Mouse (Mus musculus) heart, embryonic 12.5 days (tissue): ENCODE data around the gene Gys1. TPM values are rescaled to one million over a fixed set of nuclear protein-coding genes. Genes with fewer than 3 reads are reported as not detected.

Source experiments
- ATAC-seq: fragments of 200-750 bp; cut with Nextera tagmentation; 2 replicates; pipeline ENCODE4 v1.8.0; 2017; ENCODE audit warnings: moderate TSS enrichment, moderate library complexity; ENCODE audit not compliant: insufficient number of reproducible peaks, low FRiP score
- H3K27ac ChIP-seq: fragments of 300-500 bp; sonication (generic); 2 replicates; pipeline ENCODE4 v1.5.1; 2016; ENCODE audit warnings: mild to moderate bottlenecking, moderate library complexity; ENCODE audit not compliant: poor library complexity, severe bottlenecking
- H3K27me3 ChIP-seq: fragments of 300-500 bp; sonication (generic); replicated peaks from 2 replicates; pipeline ENCODE4 v1.6.1; 2016; ENCODE audit warnings: mild to moderate bottlenecking, moderate library complexity
- H3K36me3 ChIP-seq: fragments of 300-500 bp; sonication (generic); 2 replicates; pipeline ENCODE4 v1.6.1; 2016; ENCODE audit warnings: mild to moderate bottlenecking, moderate library complexity
- H3K4me1 ChIP-seq: fragments of 300-500 bp; sonication (generic); replicated peaks from 2 replicates; pipeline ENCODE4 v1.6.1; 2016; ENCODE audit warnings: mild to moderate bottlenecking
- H3K4me2 ChIP-seq: fragments of 300-500 bp; sonication (generic); 2 replicates; pipeline ENCODE4 v1.6.1; 2016; ENCODE audit warnings: mild to moderate bottlenecking, moderate library complexity
- H3K4me3 ChIP-seq: fragments of 300-500 bp; sonication (generic); 2 replicates; pipeline ENCODE4 v1.5.1; 2016; ENCODE audit warnings: mild to moderate bottlenecking
- H3K9ac ChIP-seq: fragments of 300-500 bp; sonication (generic); 2 replicates; pipeline ENCODE4 v1.6.1; 2016; ENCODE audit warnings: mild to moderate bottlenecking, moderate library complexity
- H3K9me3 ChIP-seq: fragments of 300-500 bp; sonication (generic); replicated peaks from 2 replicates; pipeline ENCODE4 v1.6.1; 2016; ENCODE audit warnings: mild to moderate bottlenecking, moderate library complexity
- WGBS: fragments of 180-500 bp; shearing (Covaris S2); methylation state at CpG from one replicate; pipeline ENCODE4 v1.1.7; 2016; 5-methylcytosine and 5-hydroxymethylcytosine counted together
- polyA plus RNA-seq: library from polyadenylated mRNA; unstranded; fragments of >200 nt; fragmentation: Nextera tagmentation; extraction: Ambion mirVana; gene quantifications from 2 replicates; pipeline ENCODE4 v1.2.1, GENCODE M21; 2016

The Gys1 gene
- polyA plus RNA-seq, 1 experiment from 2014 or later, result 115 TPM

DNA sequence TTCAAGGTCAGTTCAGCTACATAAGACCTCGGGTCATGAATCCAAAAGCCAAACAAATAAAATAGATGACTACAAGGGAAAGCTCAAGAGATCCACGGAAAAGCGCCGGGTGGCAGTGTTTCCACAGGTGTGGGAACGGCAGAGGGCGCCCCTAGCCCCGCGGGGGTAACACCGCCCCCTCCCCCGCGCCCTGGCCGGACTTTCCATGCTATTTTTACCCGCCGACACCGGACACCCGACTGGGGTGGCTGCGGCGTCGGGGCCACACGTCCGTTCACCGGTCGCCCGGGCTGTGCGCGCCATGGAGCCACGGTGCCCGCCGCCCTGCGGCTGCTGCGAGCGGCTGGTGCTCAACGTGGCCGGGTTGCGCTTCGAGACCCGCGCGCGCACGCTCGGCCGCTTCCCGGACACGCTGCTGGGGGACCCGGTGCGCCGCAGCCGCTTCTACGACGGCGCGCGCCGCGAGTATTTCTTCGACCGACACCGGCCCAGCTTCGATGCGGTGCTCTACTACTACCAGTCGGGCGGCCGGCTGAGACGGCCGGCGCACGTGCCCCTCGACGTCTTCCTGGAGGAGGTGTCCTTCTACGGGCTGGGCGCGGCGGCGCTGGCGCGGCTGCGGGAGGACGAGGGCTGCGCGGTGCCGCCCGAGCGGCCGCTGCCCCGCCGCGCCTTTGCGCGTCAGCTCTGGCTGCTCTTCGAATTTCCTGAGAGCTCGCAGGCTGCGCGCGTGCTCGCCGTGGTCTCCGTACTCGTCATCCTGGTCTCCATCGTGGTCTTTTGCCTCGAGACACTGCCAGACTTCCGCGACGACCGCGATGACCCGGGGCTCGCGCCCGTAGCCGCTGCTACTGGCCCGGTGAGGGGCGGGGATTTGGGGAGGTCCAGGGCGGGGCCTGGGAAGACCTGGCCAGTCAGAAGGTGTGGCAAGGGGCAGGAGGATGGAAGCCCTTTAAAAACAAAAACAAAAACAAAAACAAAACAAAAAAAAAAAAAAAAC lies 28.2 kb upstream of the Gys1 start:
- ATAC-seq, result 0 out of 2 replicates have a peak, but pooled peaks have one; percentile 15
- Histone ChIP-seq H3K27ac (no peak overlapping the region), H3K27me3 (peaks cover 60% of the 10 kb centered on the region), H3K4me2 (peak overlapping the region; percentile 85), H3K9me3 (0 out of 2 replicates have a peak, but pooled peaks cover 3% of the 10 kb centered on the region), H3K36me3 (no peaks in the 10 kb centered on the region), H3K4me1 (peaks cover 12% of the 10 kb centered on the region; the same call in 1 of the 2 replicates), H3K9ac (peak overlapping the region; percentile 65), H3K4me3 (peak overlapping the region; percentile 47)
- WGBS, result 2% methylated on average over 114 of the region's 114 CpGs

DNA sequence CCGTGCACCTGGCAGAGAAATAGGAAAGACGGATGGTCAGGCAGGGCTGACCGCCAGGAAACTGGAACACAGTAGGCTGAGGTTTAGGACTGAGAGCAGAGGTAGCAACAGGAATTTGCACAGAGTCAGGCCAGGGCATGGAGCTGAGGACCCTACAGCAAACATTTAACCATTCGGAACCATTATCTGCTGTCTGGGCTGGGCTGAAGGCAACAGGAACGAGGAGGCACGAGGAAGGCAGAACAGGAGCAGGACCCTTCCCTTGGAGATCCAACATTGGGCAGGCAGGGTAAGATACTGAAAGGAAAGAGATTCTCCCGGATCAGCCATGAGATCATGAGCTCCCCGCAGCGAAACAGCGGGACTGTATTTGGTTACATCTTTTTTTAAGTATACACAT lies 26.8 kb upstream of the Gys1 start:
- Histone ChIP-seq H3K9ac (no peak overlapping the region), H3K9me3 (0 out of 2 replicates have a peak, but pooled peaks cover 3% of the 10 kb centered on the region), H3K4me2 (no peak overlapping the region), H3K27ac (no peak overlapping the region), H3K36me3 (no peaks in the 10 kb centered on the region), H3K27me3 (peaks cover 69% of the 10 kb centered on the region), H3K4me3 (no peak overlapping the region), H3K4me1 (peaks cover 17% of the 10 kb centered on the region)
- ATAC-seq, result no peak
- whole genome bisulfite sequencing, result 77% methylated on average over 10 of the region's 10 CpGs

DNA sequence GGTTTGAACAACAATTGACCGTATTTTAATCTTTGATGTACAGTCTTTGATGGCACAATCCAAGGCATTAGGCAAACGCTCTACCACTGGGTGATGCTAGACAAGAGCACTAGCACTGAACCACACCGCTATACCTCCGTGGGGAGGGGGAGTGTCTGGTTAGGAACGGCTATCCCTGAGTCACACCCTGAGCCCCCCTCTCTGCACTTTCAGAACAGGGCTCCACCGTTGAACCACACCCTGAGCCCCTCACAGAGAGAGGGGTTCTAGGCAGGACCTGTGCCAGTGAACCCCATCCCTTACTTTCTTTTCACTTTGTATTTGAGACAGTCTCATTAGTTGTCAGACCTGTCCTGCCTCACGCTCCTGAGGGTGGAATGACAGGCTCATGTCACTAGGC lies 26.3 kb upstream of the Gys1 start:
- H3K4me2 ChIP-seq, result no peak overlapping the region
- WGBS, result 64% methylated on average over 7 of the region's 7 CpGs
- H3K4me3 ChIP-seq, result no peak overlapping the region
- no peaks in the 10 kb centered on the region for H3K36me3 ChIP-seq
- H3K9ac ChIP-seq, result no peak overlapping the region
- H3K9me3 ChIP-seq, result 0 out of 2 replicates have a peak, but pooled peaks cover 3% of the 10 kb centered on the region
- no peak for ATAC-seq
- H3K27ac ChIP-seq, result no peak overlapping the region
- H3K27me3 ChIP-seq, result peaks cover 69% of the 10 kb centered on the region
- peaks cover 23% of the 10 kb centered on the region for H3K4me1 ChIP-seq

DNA sequence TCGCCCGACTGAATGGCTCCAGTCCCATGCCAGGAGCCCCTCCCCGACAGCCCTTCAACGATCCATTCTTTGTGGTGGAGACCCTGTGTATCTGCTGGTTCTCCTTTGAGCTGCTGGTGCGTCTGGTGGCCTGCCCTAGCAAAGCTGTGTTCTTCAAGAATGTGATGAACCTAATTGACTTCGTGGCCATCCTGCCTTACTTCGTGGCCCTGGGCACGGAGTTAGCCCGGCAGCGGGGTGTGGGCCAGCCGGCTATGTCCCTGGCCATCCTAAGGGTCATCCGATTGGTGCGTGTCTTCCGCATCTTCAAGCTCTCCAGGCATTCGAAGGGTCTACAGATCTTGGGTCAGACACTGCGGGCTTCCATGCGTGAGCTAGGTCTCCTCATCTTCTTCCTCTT lies 25.7 kb upstream of the Gys1 start:
- no peak for ATAC-seq
- Histone ChIP-seq H3K4me3 (no peak overlapping the region), H3K36me3 (no peaks in the 10 kb centered on the region), H3K4me2 (no peak overlapping the region), H3K4me1 (peaks cover 29% of the 10 kb centered on the region), H3K27me3 (peaks cover 73% of the 10 kb centered on the region), H3K9ac (no peak overlapping the region), H3K27ac (no peak overlapping the region), H3K9me3 (0 out of 2 replicates have a peak, but pooled peaks cover 3% of the 10 kb centered on the region)
- WGBS, result 84% methylated on average over 17 of the region's 17 CpGs

DNA sequence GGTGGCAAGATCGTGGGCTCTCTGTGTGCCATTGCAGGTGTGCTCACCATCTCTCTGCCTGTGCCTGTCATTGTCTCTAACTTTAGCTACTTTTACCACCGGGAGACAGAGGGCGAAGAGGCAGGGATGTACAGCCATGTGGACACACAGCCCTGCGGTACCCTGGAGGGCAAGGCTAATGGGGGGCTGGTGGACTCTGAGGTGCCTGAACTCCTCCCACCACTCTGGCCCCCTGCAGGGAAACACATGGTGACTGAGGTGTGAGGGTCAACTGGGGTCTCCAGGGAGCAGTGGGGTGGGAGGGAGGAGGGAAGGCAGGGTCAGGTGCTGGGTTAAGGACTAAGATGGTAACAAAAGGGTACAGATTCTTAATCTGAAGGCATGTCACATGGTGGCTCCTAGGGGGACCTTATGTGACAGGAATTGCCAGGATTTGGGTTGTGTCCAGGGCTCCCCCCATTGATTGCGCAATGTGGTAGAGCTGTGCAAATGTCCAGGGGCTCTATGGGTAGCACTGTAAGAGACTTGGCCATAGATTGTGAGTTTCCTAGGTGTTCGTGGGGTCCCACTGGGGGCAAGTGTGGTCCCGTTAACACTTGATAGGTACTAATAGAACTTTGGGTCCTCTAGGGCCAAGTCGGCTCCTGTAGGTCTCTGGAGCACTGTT lies 25.0 kb upstream of the Gys1 start:
- no peak overlapping the region for H3K4me2 ChIP-seq
- 76% methylated on average over 8 of the region's 8 CpGs for WGBS

DNA sequence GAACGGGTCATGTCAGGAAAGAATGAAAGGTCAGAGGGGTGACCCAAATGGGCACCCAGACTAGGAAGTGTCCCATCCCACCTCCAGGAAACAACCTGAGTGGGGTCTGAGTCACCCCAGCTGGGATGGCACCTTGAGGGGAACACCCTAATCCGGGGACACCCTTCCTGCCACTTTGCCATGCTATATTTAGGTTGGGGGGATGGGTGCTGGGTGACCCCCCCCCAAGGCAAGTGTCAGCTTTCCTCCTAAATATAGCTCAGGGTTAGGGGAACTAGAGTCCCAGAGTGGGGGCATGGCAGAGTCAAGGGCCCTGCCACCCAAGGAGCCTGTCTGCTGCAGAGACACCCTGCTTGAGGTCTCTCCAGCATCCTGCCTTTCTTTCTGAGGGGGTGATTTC lies 22.2 kb upstream of the Gys1 start:
- no peak overlapping the region for H3K27ac ChIP-seq
- peaks cover 28% of the 10 kb centered on the region for H3K4me1 ChIP-seq
- H3K4me3 ChIP-seq, result no peak overlapping the region
- no peaks in the 10 kb centered on the region for H3K36me3 ChIP-seq
- no peak for ATAC-seq
- peaks cover 88% of the 10 kb centered on the region for H3K27me3 ChIP-seq
- 60% methylated on average over 2 of the region's 2 CpGs for WGBS
- no peak overlapping the region for H3K9ac ChIP-seq
- H3K9me3 ChIP-seq, result no peaks in the 10 kb centered on the region
- 0 out of 2 replicates have a peak overlapping the region, but pooled peaks have one; percentile 21 for H3K4me2 ChIP-seq

More for the DNA sequence above, 25.0 kb upstream of the Gys1 start:
- Histone ChIP-seq H3K9me3 (0 out of 2 replicates have a peak, but pooled peaks cover 3% of the 10 kb centered on the region), H3K4me1 (peaks cover 34% of the 10 kb centered on the region), H3K36me3 (no peaks in the 10 kb centered on the region), H3K27me3 (peaks cover 80% of the 10 kb centered on the region), H3K4me3 (no peak overlapping the region), H3K9ac (no peak overlapping the region), H3K27ac (no peak overlapping the region)
- no peak for ATAC-seq

DNA sequence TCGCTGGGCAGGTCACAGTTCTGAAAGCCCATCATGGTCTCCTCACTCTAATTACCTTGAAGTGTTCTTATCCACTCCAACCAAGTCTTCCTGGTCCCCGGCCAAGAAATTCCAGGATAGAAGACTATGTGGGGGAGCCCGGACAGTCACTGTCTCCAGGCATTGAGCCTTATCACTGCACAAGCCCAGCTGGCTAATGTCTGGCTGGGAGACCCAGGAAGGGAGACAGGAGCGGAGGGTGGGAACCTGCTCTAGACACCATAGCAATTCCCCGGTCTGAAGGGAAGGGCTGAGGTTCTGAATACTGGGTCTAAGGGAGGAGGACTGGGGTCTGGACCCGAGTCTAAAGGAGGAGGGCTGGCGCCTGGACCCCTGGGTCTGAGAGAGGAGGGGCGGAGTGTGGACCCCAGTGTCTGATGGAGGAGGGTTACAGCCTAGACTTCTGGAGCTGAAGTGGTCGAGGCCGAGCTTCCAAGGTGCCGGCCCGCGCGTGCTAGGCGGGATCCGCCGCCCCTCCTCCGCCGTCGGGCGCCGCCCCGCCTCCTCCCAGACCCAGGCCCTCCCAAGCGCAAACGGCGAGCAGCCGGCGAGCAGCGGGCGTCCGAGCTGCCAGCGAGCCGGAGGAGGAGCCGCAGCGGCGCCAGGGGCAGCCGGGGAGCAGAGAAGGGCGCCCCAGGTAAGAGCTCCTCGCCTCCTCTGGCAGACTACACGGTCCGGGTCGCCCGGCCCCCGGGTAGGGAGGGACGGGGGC lies 21.4 kb upstream of the Gys1 start, which contains the start of gene Ntf5:
Gene Ntf5, plus strand, starts transcription at position 583 of the 751 bp plus-strand sequence.
- peak within 1 kb of the TSS; percentile 48; the same call in 1 of the 2 replicates for H3K27ac ChIP-seq

DNA sequence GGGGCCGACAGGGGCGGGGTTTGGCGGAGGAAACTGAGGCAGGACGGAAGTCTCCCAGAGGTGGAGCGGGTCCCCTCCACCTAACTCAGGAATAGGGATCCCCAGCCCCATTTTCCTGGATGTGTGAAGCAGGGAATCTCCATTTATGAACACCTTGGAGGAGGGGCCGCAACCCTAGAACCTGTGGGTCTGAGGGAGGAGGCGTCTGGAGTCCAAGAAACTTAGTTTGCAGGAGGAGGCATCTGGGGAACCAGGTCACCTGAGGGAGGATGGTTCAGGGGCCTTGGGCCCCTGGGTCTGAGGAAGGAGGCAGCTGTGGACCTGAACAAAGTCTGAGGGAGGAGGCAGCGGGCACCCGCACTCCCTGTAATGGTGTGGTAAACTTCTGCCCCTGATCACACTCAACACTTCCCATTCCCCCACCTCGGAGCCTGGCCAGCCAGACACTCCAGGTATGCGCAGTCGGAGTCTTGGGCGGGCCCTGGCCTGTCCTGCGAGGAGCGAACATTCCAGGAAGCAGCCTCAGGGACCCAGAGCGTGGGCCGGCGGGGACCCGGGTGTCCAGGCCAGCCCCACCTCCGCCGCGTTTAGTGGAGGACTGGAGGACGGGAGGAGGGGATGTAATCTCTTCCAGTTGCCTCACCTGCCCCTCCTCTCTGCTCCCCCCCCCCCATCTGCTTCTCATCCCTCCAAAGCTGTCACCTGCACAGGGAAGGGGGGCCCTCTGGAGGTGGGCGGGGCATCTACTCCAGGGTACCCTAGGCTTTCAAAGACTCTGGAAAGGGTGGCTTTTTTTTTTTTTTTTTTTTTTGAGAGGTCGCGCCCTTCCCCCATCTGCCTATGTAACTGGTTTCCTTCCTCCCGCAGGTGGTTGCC lies 20.5 kb upstream of the Gys1 start:
- WGBS, result 1% methylated on average over 27 of the region's 27 CpGs
- Histone ChIP-seq H3K9ac (peak overlapping the region; percentile 68), H3K4me1 (peaks cover 37% of the 10 kb centered on the region)

More for the DNA sequence above, 21.4 kb upstream of the Gys1 start, which contains the start of gene Ntf5:
- 2% methylated on average over 37 of the region's 45 CpGs for WGBS
- peak within 1 kb of the TSS; percentile 86 for H3K4me2 ChIP-seq
- peaks cover 88% of the 10 kb centered on the region for H3K27me3 ChIP-seq
- H3K9me3 ChIP-seq, result no peaks in the 10 kb centered on the region
- H3K4me1 ChIP-seq, result peaks cover 36% of the 10 kb centered on the region
- peak within 1 kb of the TSS; percentile 68 for H3K9ac ChIP-seq
- peak within 1 kb of the TSS; percentile 52 for H3K4me3 ChIP-seq
- no peaks in the 10 kb centered on the region for H3K36me3 ChIP-seq
- peak; percentile 63 for ATAC-seq

DNA sequence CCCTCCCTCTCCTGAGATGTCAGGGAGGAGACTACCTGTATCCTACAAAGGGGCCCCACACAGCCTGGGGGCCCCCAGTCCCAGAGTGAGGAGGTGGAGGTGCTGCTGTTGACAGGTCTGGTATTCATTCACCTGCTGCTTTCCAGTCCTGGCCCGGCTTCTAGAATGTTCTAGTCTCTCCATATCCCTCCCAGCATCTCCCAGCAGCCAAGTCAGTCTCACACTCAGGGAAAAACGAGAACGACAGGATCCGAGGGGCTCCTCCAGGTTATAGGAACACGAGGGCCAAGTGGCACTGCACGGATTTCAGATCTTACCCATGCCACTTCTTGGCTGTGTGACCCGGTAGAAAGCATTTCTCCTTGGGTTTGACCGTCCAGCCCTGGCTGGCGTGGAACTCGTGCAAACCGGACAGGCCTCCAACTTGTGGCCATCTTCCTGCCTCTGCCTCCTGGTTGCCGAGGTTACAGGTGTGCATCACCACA lies 19.9 kb upstream of the Gys1 start:
- no peak for ATAC-seq
- no peaks in the 10 kb centered on the region for H3K36me3 ChIP-seq
- H3K4me3 ChIP-seq, result no peak overlapping the region
- no peaks in the 10 kb centered on the region for H3K9me3 ChIP-seq
- H3K27ac ChIP-seq, result no peak overlapping the region
- 40% methylated on average over 12 of the region's 12 CpGs for WGBS
- peaks cover 37% of the 10 kb centered on the region for H3K4me1 ChIP-seq
- H3K4me2 ChIP-seq, result no peak overlapping the region
- H3K9ac ChIP-seq, result no peak overlapping the region
- H3K27me3 ChIP-seq, result peaks cover 88% of the 10 kb centered on the region

More for the DNA sequence above, 20.5 kb upstream of the Gys1 start:
- H3K4me3 ChIP-seq, result peak overlapping the region; percentile 52
- 0 out of 2 replicates have a peak, but pooled peaks have one; percentile 10 for ATAC-seq
- H3K27ac ChIP-seq, result 0 out of 2 replicates have a peak overlapping the region, but pooled peaks have one; percentile 48
- peaks cover 88% of the 10 kb centered on the region for H3K27me3 ChIP-seq
- H3K4me2 ChIP-seq, result peak overlapping the region; percentile 86
- no peaks in the 10 kb centered on the region for H3K36me3 ChIP-seq
- no peaks in the 10 kb centered on the region for H3K9me3 ChIP-seq
